In the genomic region with DNA sequence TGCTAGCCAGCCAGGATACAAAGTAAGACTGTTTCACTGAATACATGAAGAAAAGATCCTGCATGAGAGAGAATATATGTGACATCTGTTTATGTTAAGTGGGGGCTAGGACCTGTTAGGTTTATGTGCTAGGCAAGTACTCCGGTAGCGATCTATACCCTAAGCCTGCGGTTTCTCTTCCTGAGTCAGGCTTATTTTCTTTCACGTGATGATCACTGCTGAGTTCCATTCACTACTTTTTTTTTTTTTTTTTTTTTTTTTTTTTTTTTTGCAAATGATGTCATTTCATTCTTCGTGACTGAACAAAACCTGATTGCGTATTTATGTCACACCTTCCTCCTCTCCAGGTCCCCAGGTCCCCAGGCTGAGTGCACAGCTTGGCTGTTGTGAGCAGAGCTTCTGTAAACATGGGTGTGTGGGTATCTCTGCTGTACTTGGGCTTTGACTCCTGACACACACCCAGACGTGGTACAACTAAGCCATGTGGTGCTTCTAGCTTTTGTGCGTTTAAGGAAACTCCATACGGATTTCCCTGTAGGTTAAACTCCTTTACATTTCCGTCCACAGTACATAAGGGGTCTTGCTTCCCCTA, we compare ENCODE assay signal across 24 mouse cellular contexts.
"Had no signal": no experiment of that assay in that cellular context is flagged by ENCODE, and none has a peak within 500 bp of the region (broad histone marks: within the 10 kb centered on the region; RNA-seq: fewer than 3 reads in every experiment).

No protein-coding gene starts in this region.

- H3K27ac ChIP-seq: heart, embryonic 10.5 days; heart, embryonic 13.5 days; heart, embryonic 15.5 days; hindbrain, embryonic 13.5 days; hindbrain, embryonic 15.5 days; hindbrain, postnatal 0 days; kidney, embryonic 15.5 days; kidney, postnatal 0 days; limb, embryonic 10.5 days; limb, embryonic 12.5 days; liver, embryonic 13.5 days had no signal

- H3K9ac ChIP-seq: heart, embryonic 13.5 days; heart, embryonic 15.5 days; hindbrain, embryonic 13.5 days; hindbrain, embryonic 15.5 days; kidney, embryonic 15.5 days; limb, embryonic 12.5 days; liver, embryonic 13.5 days had no signal

- H3K4me3 ChIP-seq: heart, embryonic 10.5 days; heart, embryonic 13.5 days; heart, embryonic 15.5 days; hindbrain, embryonic 13.5 days; hindbrain, embryonic 15.5 days; kidney, embryonic 15.5 days; limb, embryonic 10.5 days; limb, embryonic 12.5 days; liver, embryonic 13.5 days had no signal

- DNase-seq: gastrocnemius, postnatal 14 days; gastrocnemius, postnatal 36 days; heart, adult 18-20 months; heart, postnatal 14 days; heart, postnatal 36 days; kidney, adult 11 months; kidney, adult 2 months; kidney, adult 9 months; kidney, postnatal 14 days; kidney, postnatal 36 days; layer of hippocampus, postnatal 36 days; liver; liver, embryonic 13.5 days had no signal

- H3K4me2 ChIP-seq: heart, embryonic 13.5 days; heart, embryonic 15.5 days; hindbrain, embryonic 13.5 days; hindbrain, embryonic 15.5 days; kidney, embryonic 15.5 days; limb, embryonic 12.5 days; liver, embryonic 11.5 days; liver, embryonic 13.5 days had no signal

- H3K4me1 ChIP-seq: heart, embryonic 10.5 days; heart, embryonic 13.5 days; heart, embryonic 15.5 days; hindbrain, embryonic 13.5 days; hindbrain, embryonic 15.5 days; kidney, embryonic 15.5 days; limb, embryonic 10.5 days; limb, embryonic 12.5 days had no signal

- H3K27me3 ChIP-seq: heart, embryonic 13.5 days; heart, embryonic 15.5 days; hindbrain, embryonic 13.5 days; hindbrain, embryonic 15.5 days; kidney, embryonic 15.5 days; limb, embryonic 12.5 days had no signal

- H3K9me3 ChIP-seq: heart, embryonic 10.5 days; heart, embryonic 13.5 days; heart, embryonic 15.5 days; hindbrain, embryonic 13.5 days; hindbrain, embryonic 15.5 days; kidney, embryonic 15.5 days; limb, embryonic 10.5 days; limb, embryonic 12.5 days; liver, embryonic 13.5 days had no signal

- H3K36me3 ChIP-seq: heart, embryonic 10.5 days; heart, embryonic 13.5 days; heart, embryonic 15.5 days; hindbrain, embryonic 13.5 days; hindbrain, embryonic 15.5 days; kidney, embryonic 15.5 days; limb, embryonic 10.5 days; limb, embryonic 12.5 days; liver, embryonic 13.5 days had no signal

- ATAC-seq: hindbrain, postnatal 0 days had no signal
